Mouse (Mus musculus) CD4-positive helper T cell, adult 2 months (primary cell): ENCODE results near the gene Mier2.

ENCODE experiments used
- DNase-seq: peaks from one replicate; pipeline ENCODE4 v3.0.0-alpha.2; 2012; ENCODE audit warnings: low read depth, missing footprints, low spot score

The Mier2 gene

GRCm38 (mm10) chr10:79539701-79540495, 15.1 kb downstream of the Mier2 start:
- no peak for DNase-seq

GRCm38 (mm10) chr10:79538873-79539272, 16.1 kb downstream of the Mier2 start:
- no peak for DNase-seq

- DNase-seq = no peak
These were observed 16.7 kb downstream of the Mier2 start for GRCm38 (mm10) chr10:79538323-79538722.

GRCm38 (mm10) chr10:79537781-79538180, 17.2 kb downstream of the Mier2 start:
- no peak for DNase-seq

- DNase-seq = no peak
These were observed 17.7 kb downstream of the Mier2 start for GRCm38 (mm10) chr10:79537271-79537670.

- no peak for DNase-seq
These were observed 18.4 kb downstream of the Mier2 start for GRCm38 (mm10) chr10:79536461-79537080.

GRCm38 (mm10) chr10:79535431-79535830, 19.6 kb downstream of the Mier2 start:
- DNase-seq = no peak

- no peak for DNase-seq
These were observed 20.6 kb downstream of the Mier2 start for GRCm38 (mm10) chr10:79534426-79534825.

- peak; percentile 67 for DNase-seq
These were observed 21.7 kb downstream of the Mier2 start, which contains the start of gene Plpp2 for GRCm38 (mm10) chr10:79533126-79533911. Gene Plpp2, minus strand, starts transcription at chr10:79533796.

GRCm38 (mm10) chr10:79532678-79533077, 22.3 kb downstream of the Mier2 start:
- no peak for DNase-seq

GRCm38 (mm10) chr10:79531593-79531992, 23.4 kb downstream of the Mier2 start:
- DNase-seq = no peak

- DNase-seq = no peak
These were observed 24.3 kb downstream of the Mier2 start for GRCm38 (mm10) chr10:79530721-79531120.

GRCm38 (mm10) chr10:79530241-79530640, 24.8 kb downstream of the Mier2 start:
- no peak for DNase-seq

GRCm38 (mm10) chr10:79528081-79528480, 26.9 kb downstream of the Mier2 start:
- no peak for DNase-seq

GRCm38 (mm10) chr10:79527453-79527845, 27.6 kb downstream of the Mier2 start:
- no peak for DNase-seq

- no peak for DNase-seq
These were observed 28.1 kb downstream of the Mier2 start for GRCm38 (mm10) chr10:79526661-79527452.

GRCm38 (mm10) chr10:79525456-79526325, 29.3 kb downstream of the Mier2 start:
- no peak for DNase-seq

GRCm38 (mm10) chr10:79524433-79524832, 30.6 kb downstream of the Mier2 start:
- no peak for DNase-seq

- no peak for DNase-seq
These were observed 48.3 kb downstream of the Mier2 start for GRCm38 (mm10) chr10:79506709-79507108.

- DNase-seq = no peak
These were observed 52.0 kb downstream of the Mier2 start for GRCm38 (mm10) chr10:79502830-79503644.
